Mouse (Mus musculus): ENCODE measurements around the gene Ankrd22.
"Not testable (repeated sequence)": the region's sequence is repeated elsewhere in the genome, so short reads cannot be mapped to it uniquely, and the experiment has no call there.

Ankrd22 gene

GRCm38 (mm10) chr19:34165891-34166290 lies at the start of gene Ankrd22:
TSS of gene Ankrd22 (minus strand) at chr19:34166053.
- DNase-seq: no peak

- no peak for DNase-seq
Observed at GRCm38 (mm10) chr19:34214136-34214535, 48.3 kb upstream of the Ankrd22 start.

GRCm38 (mm10) chr19:34213251-34213645 lies 47.4 kb upstream of the Ankrd22 start:
- DNase-seq: no peak

- DNase-seq: no peak
Observed at GRCm38 (mm10) chr19:34212489-34213250, 46.8 kb upstream of the Ankrd22 start.

- DNase-seq: no peak
Observed at GRCm38 (mm10) chr19:34210841-34211240, 45.0 kb upstream of the Ankrd22 start.

- no peak for DNase-seq
Observed at GRCm38 (mm10) chr19:34209930-34210581, 44.2 kb upstream of the Ankrd22 start.

- no peak for DNase-seq
Observed at GRCm38 (mm10) chr19:34209031-34209430, 43.2 kb upstream of the Ankrd22 start.

- DNase-seq: no peak
Observed at GRCm38 (mm10) chr19:34206760-34207440, 41.0 kb upstream of the Ankrd22 start.

- not testable (repeated sequence) for DNase-seq
Observed at GRCm38 (mm10) chr19:34206128-34206527, 40.3 kb upstream of the Ankrd22 start.

GRCm38 (mm10) chr19:34202668-34203067 lies 36.8 kb upstream of the Ankrd22 start:
- DNase-seq: no peak

- DNase-seq: no peak
Observed at GRCm38 (mm10) chr19:34199488-34199887, 33.6 kb upstream of the Ankrd22 start.

GRCm38 (mm10) chr19:34198901-34199300 lies 33.0 kb upstream of the Ankrd22 start:
- no peak for DNase-seq

- DNase-seq: no peak
Observed at GRCm38 (mm10) chr19:34198066-34198465, 32.2 kb upstream of the Ankrd22 start.

GRCm38 (mm10) chr19:34195031-34195430 lies 29.2 kb upstream of the Ankrd22 start:
- DNase-seq: no peak

GRCm38 (mm10) chr19:34194132-34194745 lies 28.4 kb upstream of the Ankrd22 start:
- no peak for DNase-seq

GRCm38 (mm10) chr19:34193683-34194082 lies 27.8 kb upstream of the Ankrd22 start:
- DNase-seq: no peak

- peak in 1 of 2 experiments; percentile 36 for DNase-seq
Observed at GRCm38 (mm10) chr19:34193149-34193548, 27.3 kb upstream of the Ankrd22 start.

GRCm38 (mm10) chr19:34192008-34192963 lies 26.4 kb upstream of the Ankrd22 start, which contains the start of gene Stambpl1:
TSS of gene Stambpl1 (plus strand) at chr19:34192229.
- DNase-seq: peak; percentile 81 to 85

- no peak for DNase-seq
Observed at GRCm38 (mm10) chr19:34191645-34192007, 25.8 kb upstream of the Ankrd22 start.

- DNase-seq: no peak
Observed at GRCm38 (mm10) chr19:34186845-34187244, 21.0 kb upstream of the Ankrd22 start.

- no peak for DNase-seq
Observed at GRCm38 (mm10) chr19:34182490-34182889, 16.6 kb upstream of the Ankrd22 start.

- no peak for DNase-seq
Observed at GRCm38 (mm10) chr19:34181234-34181633, 15.4 kb upstream of the Ankrd22 start.
